Mouse (Mus musculus) myocyte (in vitro differentiated cells): ENCODE results near the gene Pknox2. TPM values are rescaled to one million over a fixed set of nuclear protein-coding genes. Genes with fewer than 3 reads are reported as not detected.

Source experiments
- H3K27me3 ChIP-seq: one replicate; pipeline ENCODE4 v1.6.1; 2011; ENCODE audit not compliant: control insufficient read depth, insufficient read depth, insufficient read length
- H3K36me3 ChIP-seq: one replicate; pipeline ENCODE4 v1.6.1; 2011; ENCODE audit not compliant: control insufficient read depth, insufficient read depth
- H3K4me2 ChIP-seq: one replicate; pipeline ENCODE4 v1.6.1; 2011; ENCODE audit warnings: low read depth, control low read depth
- H3K4me3 ChIP-seq: one replicate; pipeline ENCODE4 v1.5.1; 2011; ENCODE audit warnings: mild to moderate bottlenecking, control low read depth, moderate library complexity
- H3K79me2 ChIP-seq: one replicate; pipeline ENCODE4 v1.6.1; 2011; ENCODE audit not compliant: control insufficient read depth, insufficient read depth
- H3ac ChIP-seq: one replicate; pipeline ENCODE4 v1.6.1; 2011; ENCODE audit not compliant: control insufficient read depth, insufficient read length
- CEBPB ChIP-seq: IDR thresholded peaks from 2 replicates; pipeline ENCODE4 v1.6.1; 2011; ENCODE audit warnings: mild to moderate bottlenecking, moderate library complexity; ENCODE audit not compliant: poor library complexity, insufficient read depth, severe bottlenecking
- E2F4 ChIP-seq: IDR thresholded peaks from one replicate; pipeline ENCODE4 v1.6.1; 2011; ENCODE audit warnings: mild to moderate bottlenecking, control low read depth, moderate library complexity; ENCODE audit not compliant: insufficient read depth
- MAX ChIP-seq: IDR thresholded peaks from one replicate; pipeline ENCODE4 v1.6.1; 2011; ENCODE audit warnings: low read depth, mild to moderate bottlenecking, control low read depth
- MYOD1 ChIP-seq, 3 experiments: IDR thresholded peaks; one replicate each; pipeline ENCODE4 v1.6.1; 2011; ENCODE audit warnings: control low read depth in 2 of 3, low read depth in 2 of 3, mild to moderate bottlenecking in 2 of 3, moderate library complexity in 1 of 3; ENCODE audit not compliant: insufficient read length in 2 of 3, control insufficient read depth in 1 of 3
- MYOG ChIP-seq, 3 experiments: IDR thresholded peaks; one replicate each; pipeline ENCODE4 v1.6.1; 2011; ENCODE audit warnings: control low read depth in 2 of 3, low read depth in 2 of 3, mild to moderate bottlenecking in 2 of 3; ENCODE audit not compliant: insufficient read length in 2 of 3, control insufficient read depth in 1 of 3, insufficient read depth in 1 of 3
- POLR2A ChIP-seq: IDR thresholded peaks from one replicate; pipeline ENCODE4 v1.6.1; 2011; ENCODE audit warnings: low read depth, mild to moderate bottlenecking, control low read depth, moderate library complexity; ENCODE audit not compliant: insufficient read length
- POLR2AphosphoS2 ChIP-seq: IDR thresholded peaks from one replicate; pipeline ENCODE4 v1.6.1; 2011; ENCODE audit warnings: low read depth, control low read depth; ENCODE audit not compliant: insufficient read length
- REST ChIP-seq: IDR thresholded peaks from one replicate; pipeline ENCODE4 v1.6.1; 2011; ENCODE audit warnings: mild to moderate bottlenecking, control low read depth, moderate library complexity; ENCODE audit not compliant: insufficient read depth, insufficient read length
- SRF ChIP-seq: IDR thresholded peaks from one replicate; pipeline ENCODE4 v1.6.1; 2011; ENCODE audit warnings: low read depth; ENCODE audit not compliant: control insufficient read depth, insufficient read length
- TCF12 ChIP-seq: IDR thresholded peaks from one replicate; pipeline ENCODE4 v1.6.1; 2011; ENCODE audit warnings: mild to moderate bottlenecking, control low read depth; ENCODE audit not compliant: poor library complexity, insufficient read depth, severe bottlenecking
- TCF3 ChIP-seq: IDR thresholded peaks from one replicate; pipeline ENCODE4 v1.6.1; 2011; ENCODE audit warnings: low read depth, control low read depth; ENCODE audit not compliant: insufficient read length
- USF1 ChIP-seq: IDR thresholded peaks from one replicate; pipeline ENCODE4 v1.6.1; 2011; ENCODE audit warnings: low read depth, mild to moderate bottlenecking, control low read depth, moderate library complexity
- polyA plus RNA-seq: library from polyadenylated mRNA; unstranded; fragments of >200 nt; fragmentation: generic; extraction: Trizol; gene quantifications from one replicate; pipeline ENCODE4 v1.2.1, GENCODE M21; 2012; ENCODE audit warnings: missing spikeins

Gene Pknox2
- polyA plus RNA-seq, 1 experiment, result 20.4 TPM

DNA sequence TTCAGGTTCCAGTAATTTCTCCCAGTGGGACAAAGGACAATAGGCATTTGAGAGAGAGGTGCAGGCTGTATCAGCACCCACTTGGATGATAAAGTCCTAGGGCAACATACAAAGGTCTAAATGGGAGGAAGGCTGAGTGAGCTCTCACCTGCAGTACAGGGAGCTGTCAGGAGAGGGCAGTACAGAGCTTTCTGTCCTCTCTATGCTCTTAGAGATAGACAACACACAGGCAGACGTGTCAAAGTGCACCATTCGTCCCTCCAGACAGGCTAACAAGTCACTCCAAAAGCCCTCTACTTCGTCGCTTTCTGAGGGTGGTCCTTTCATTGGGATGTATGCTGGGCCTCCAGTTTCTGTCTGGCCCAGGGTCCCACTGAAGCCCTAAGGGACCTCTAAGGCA lies 256.7 kb downstream of the Pknox2 start:
- no peak for TF ChIP-seq POLR2AphosphoS2
- no peak for TF ChIP-seq E2F4
- no peak for TF ChIP-seq REST
- no peak for TF ChIP-seq MYOG (IDR thresholded peaks at IDR 0.05; ENCODE audit: control insufficient read depth in 1 of 3, insufficient read depth in 1 of 3, insufficient read length in 2 of 3, low read depth in 2 of 3)
- no peak for TF ChIP-seq MYOD1 (IDR thresholded peaks at IDR 0.05; ENCODE audit: control insufficient read depth in 1 of 3, insufficient read length in 2 of 3, low read depth in 2 of 3)
- TF ChIP-seq SRF, result no peak
- no peak for TF ChIP-seq USF1
- TF ChIP-seq TCF12, result no peak
- TF ChIP-seq POLR2A, result no peak
- TF ChIP-seq MAX, result no peak
- no peak for TF ChIP-seq TCF3
- no peak for TF ChIP-seq CEBPB
- Histone ChIP-seq H3K4me2 (no peak overlapping the region), H3K27me3 (no peaks in the 10 kb centered on the region), H3ac (no peak overlapping the region), H3K79me2 (no peaks in the 10 kb centered on the region), H3K4me3 (no peak overlapping the region), H3K36me3 (no peaks in the 10 kb centered on the region)

- H3K79me2 ChIP-seq, result no peaks in the 10 kb centered on the region
- no peak overlapping the region for H3K4me3 ChIP-seq
- H3K4me2 ChIP-seq, result no peak overlapping the region
- no peaks in the 10 kb centered on the region for H3K36me3 ChIP-seq
- H3K27me3 ChIP-seq, result no peaks in the 10 kb centered on the region
- no peak overlapping the region for H3ac ChIP-seq
- TF ChIP-seq MYOG (IDR thresholded peaks at IDR 0.05; ENCODE audit: control insufficient read depth in 1 of 3, insufficient read depth in 1 of 3, insufficient read length in 2 of 3, low read depth in 2 of 3), result no peak
Observed at GRCm38 (mm10) chr9:36885237-36885636, 262.0 kb downstream of the Pknox2 start.

DNA sequence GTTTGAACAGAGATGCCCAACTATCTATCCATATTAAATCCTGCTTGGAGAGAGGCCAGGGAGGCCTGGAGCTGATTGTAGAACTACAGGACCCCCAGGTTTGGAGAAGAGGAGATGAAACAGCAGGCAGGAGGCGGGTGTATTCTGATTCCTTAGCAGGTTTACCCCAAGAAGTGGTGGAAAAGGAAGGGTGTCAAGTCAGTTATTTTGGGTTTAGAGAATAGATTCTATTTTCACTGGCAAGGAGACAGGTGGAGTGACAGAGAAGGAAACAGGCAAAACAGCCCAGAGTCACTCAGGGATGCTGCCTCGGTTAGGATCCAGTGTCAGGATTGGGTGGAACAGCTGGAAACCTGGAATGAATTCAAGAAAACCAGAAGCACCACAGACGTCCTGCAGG lies 263.6 kb downstream of the Pknox2 start:
- Histone ChIP-seq H3K4me3 (no peak overlapping the region), H3ac (no peak overlapping the region), H3K27me3 (no peaks in the 10 kb centered on the region), H3K79me2 (no peaks in the 10 kb centered on the region), H3K36me3 (no peaks in the 10 kb centered on the region), H3K4me2 (no peak overlapping the region)
- TF ChIP-seq SRF, result no peak
- no peak for TF ChIP-seq POLR2A
- no peak for TF ChIP-seq MYOG (IDR thresholded peaks at IDR 0.05; ENCODE audit: control insufficient read depth in 1 of 3, insufficient read depth in 1 of 3, insufficient read length in 2 of 3, low read depth in 2 of 3)
- TF ChIP-seq TCF3, result no peak
- no peak for TF ChIP-seq MYOD1 (IDR thresholded peaks at IDR 0.05; ENCODE audit: control insufficient read depth in 1 of 3, insufficient read length in 2 of 3, low read depth in 2 of 3)
- no peak for TF ChIP-seq CEBPB
- no peak for TF ChIP-seq MAX
- no peak for TF ChIP-seq E2F4
- no peak for TF ChIP-seq USF1
- no peak for TF ChIP-seq REST
- no peak for TF ChIP-seq POLR2AphosphoS2
- TF ChIP-seq TCF12, result no peak

- Histone ChIP-seq H3K4me2 (no peak overlapping the region), H3ac (no peak overlapping the region), H3K4me3 (no peak overlapping the region), H3K36me3 (no peaks in the 10 kb centered on the region), H3K27me3 (no peaks in the 10 kb centered on the region), H3K79me2 (no peaks in the 10 kb centered on the region)
- TF ChIP-seq POLR2A (no peak), REST (no peak), MYOD1 (IDR thresholded peaks at IDR 0.05; ENCODE audit: control insufficient read depth in 1 of 3, insufficient read length in 2 of 3, low read depth in 2 of 3) (no peak), USF1 (no peak), E2F4 (no peak), POLR2AphosphoS2 (no peak), CEBPB (no peak)
Observed at GRCm38 (mm10) chr9:36882034-36882745, 265.0 kb downstream of the Pknox2 start.

DNA sequence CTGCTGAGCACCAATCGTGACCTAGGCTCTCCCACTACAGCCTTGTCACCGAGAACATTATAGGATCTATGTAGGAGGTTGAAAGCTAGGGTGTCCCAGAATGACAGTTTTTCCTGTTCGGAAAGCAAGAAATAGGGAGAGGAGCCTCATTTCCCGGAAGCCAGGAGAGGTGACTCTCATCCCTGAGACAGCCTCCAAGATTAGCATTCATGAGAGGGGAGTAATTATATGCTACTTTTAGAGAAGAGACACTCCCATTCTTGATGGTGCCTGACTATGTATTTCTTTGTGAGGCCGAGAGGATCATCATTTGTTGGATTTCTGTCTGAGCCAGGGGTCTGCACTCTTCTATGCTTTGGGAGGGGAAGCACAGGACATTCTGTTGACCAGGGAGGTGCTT lies 265.6 kb downstream of the Pknox2 start:
- Histone ChIP-seq H3ac (no peak overlapping the region), H3K27me3 (no peaks in the 10 kb centered on the region), H3K36me3 (no peaks in the 10 kb centered on the region), H3K4me3 (no peak overlapping the region), H3K4me2 (no peak overlapping the region), H3K79me2 (no peaks in the 10 kb centered on the region)
- TF ChIP-seq POLR2A, result no peak
- no peak for TF ChIP-seq POLR2AphosphoS2
- TF ChIP-seq MAX, result no peak
- TF ChIP-seq E2F4, result no peak
- no peak for TF ChIP-seq TCF12
- TF ChIP-seq USF1, result no peak
- no peak for TF ChIP-seq TCF3
